34 mouse cellular contexts compared by ENCODE assay signal in the genomic region with DNA sequence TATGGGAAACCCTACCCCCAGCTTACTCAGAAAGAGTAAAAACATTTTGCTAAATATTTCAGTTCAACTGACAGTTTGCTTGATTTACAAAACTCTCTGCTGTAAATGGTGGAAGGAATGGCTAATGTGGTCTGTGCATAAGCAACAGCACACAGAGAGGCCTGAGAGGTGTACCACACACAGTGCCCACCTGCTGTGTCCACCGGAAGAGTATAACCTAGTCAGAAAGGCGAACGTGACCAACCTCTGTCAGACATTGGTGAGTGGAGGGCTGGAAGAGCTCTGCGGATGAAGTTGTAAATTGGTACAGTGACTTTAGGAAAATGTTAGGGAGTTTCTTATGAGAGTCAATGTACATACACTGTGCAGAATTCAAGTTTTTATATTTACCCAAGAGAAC.
"Had no signal": no experiment of that assay in that cellular context is flagged by ENCODE, and none has a peak within 500 bp of the region (broad histone marks: within the 10 kb centered on the region; RNA-seq: fewer than 3 reads in every experiment).

No protein-coding gene starts in this region.

- DNase-seq: heart, postnatal 10 days; heart, postnatal 14 days; heart, postnatal 36 days; heart, postnatal 4 days; kidney, adult 11 months; kidney, adult 18-20 months; kidney, adult 2 months; kidney, adult 8-10 months; kidney, adult 9 months; kidney, postnatal 10 days; kidney, postnatal 14 days; kidney, postnatal 25 days; kidney, postnatal 36 days; kidney, postnatal 4 days; layer of hippocampus, adult 9-11 months; layer of hippocampus, postnatal 36 days had no signal

- H3K27ac ChIP-seq: heart, embryonic 13.5 days; heart, embryonic 15.5 days; hindbrain, embryonic 10.5 days; hindbrain, embryonic 12.5 days; hindbrain, embryonic 13.5 days; hindbrain, embryonic 14.5 days; hindbrain, embryonic 15.5 days; hindbrain, postnatal 0 days; intestine, embryonic 15.5 days; kidney, embryonic 15.5 days; kidney, postnatal 0 days; layer of hippocampus, adult 2 months; left cerebral cortex, adult 2 months had no signal

- H3K4me1 ChIP-seq: hindbrain, embryonic 10.5 days had no signal

- ATAC-seq: hindbrain, embryonic 16.5 days; hindbrain, postnatal 0 days; inflammation-experienced regulatory T-cells, adult 6 months; intestine, embryonic 15.5 days; intestine, embryonic 16.5 days; intestine, postnatal 0 days had no signal

- H3K9me3 ChIP-seq: heart, embryonic 12.5 days; heart, embryonic 13.5 days; heart, embryonic 15.5 days; hindbrain, embryonic 10.5 days; hindbrain, embryonic 12.5 days; hindbrain, embryonic 13.5 days; hindbrain, embryonic 15.5 days; intestine, embryonic 15.5 days; kidney, embryonic 15.5 days had no signal

- H3K4me3 ChIP-seq: heart, embryonic 12.5 days; heart, embryonic 13.5 days; heart, embryonic 15.5 days; hindbrain, embryonic 10.5 days; hindbrain, embryonic 12.5 days; hindbrain, embryonic 13.5 days; hindbrain, embryonic 15.5 days; intestine, embryonic 15.5 days; kidney, embryonic 15.5 days; layer of hippocampus, adult 2 months; left cerebral cortex, adult 2 months had no signal

- H3K27me3 ChIP-seq: heart, embryonic 12.5 days; heart, embryonic 13.5 days; heart, embryonic 15.5 days; hindbrain, embryonic 12.5 days; hindbrain, embryonic 13.5 days; hindbrain, embryonic 15.5 days; intestine, embryonic 15.5 days; kidney, embryonic 15.5 days had no signal

- H3K36me3 ChIP-seq: heart, embryonic 12.5 days; heart, embryonic 15.5 days; hindbrain, embryonic 10.5 days; hindbrain, embryonic 12.5 days; hindbrain, embryonic 13.5 days; hindbrain, embryonic 15.5 days; intestine, embryonic 15.5 days; kidney, embryonic 15.5 days had no signal

- H3K4me2 ChIP-seq: heart, embryonic 12.5 days; heart, embryonic 13.5 days; heart, embryonic 15.5 days; hindbrain, embryonic 12.5 days; hindbrain, embryonic 13.5 days; hindbrain, embryonic 14.5 days; hindbrain, embryonic 15.5 days; intestine, embryonic 15.5 days; kidney, embryonic 15.5 days had no signal

- H3K9ac ChIP-seq: heart, embryonic 12.5 days; heart, embryonic 13.5 days; heart, embryonic 15.5 days; hindbrain, embryonic 12.5 days; hindbrain, embryonic 13.5 days; hindbrain, embryonic 14.5 days; hindbrain, embryonic 15.5 days; intestine, embryonic 15.5 days; kidney, embryonic 15.5 days had no signal
